Mouse (Mus musculus) megakaryocyte-erythroid progenitor cell, adult 5 weeks (primary cell): ENCODE data around the gene Timm50. TPM values are rescaled to one million over a fixed set of nuclear protein-coding genes. Genes with fewer than 3 reads are reported as not detected.

Experiments
- polyA plus RNA-seq: library from polyadenylated mRNA; stranded (reverse); fragments of >175 nt; gene quantifications from 2 replicates; pipeline ENCODE4 v1.2.3, GENCODE M21; 2012

Gene Timm50
- polyA plus RNA-seq, result 165 and 203 TPM in 2 replicates

DNA sequence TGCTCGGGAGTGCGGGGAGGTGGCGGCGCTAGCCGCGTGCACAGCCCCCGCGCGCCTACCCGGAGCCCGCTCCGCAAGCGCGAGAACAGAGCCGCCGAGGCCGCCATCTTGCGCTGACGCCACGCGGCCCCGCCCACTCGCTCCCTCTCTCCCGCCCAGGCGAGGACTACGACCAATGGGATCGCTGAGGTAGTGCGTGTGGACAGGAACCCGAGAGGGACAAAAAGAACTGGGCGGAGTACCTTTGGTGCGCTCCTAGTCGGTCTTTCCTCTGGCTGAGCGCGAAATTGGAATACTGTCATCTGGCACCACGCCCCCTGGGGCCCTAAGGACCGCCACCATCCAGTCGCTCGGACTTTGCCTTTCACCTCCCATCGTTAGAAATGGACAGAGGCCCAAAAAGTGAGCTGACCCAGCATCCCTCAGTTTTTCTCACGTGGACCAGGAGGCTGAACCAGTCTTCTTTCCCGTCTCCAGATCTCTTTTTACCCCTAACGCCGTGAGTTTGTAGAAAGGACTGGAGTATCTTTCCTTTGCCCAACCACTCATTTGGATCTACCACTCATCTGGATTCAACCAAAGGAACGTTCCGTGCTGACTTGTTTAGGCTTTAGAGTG, at the start of gene Timm50:
TSS of gene Timm50 (minus strand) at position 147 of the 618 bp plus-strand sequence.

DNA sequence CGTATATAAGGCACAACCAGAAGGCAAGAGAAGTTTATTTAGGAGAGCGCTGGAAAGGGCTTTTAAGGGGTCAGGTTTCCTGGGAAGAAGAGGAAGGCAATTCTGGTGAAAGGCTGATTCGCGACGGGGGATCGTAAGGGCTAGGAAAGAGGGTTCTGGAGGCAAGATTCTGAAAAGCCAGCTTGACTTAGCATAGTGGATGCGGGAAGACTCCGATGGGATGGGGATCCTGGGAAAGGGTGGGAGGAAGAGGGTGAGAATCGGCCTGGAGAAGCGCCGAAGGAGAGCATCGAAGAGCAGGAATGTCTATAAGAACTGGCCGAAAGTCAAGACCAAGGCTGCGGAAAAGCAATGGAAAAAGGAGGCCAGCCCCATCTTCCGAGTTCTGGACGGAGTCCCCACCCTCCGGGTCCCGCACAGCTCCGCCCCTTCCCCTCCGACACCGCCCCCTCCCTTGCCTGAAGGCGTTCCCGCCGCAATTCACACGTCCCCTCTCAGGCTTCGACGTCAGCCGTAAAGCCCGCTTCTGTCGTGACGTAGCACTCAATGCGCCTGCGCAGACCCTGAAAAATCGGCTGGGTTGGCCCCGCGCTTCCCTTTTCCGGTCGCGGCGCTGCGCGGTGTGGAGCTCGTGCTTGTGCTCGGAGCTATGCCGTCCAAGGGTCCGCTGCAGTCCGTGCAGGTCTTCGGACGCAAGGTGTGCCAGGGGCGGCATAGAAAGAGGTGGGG, 38.4 kb upstream of the Timm50 start, which contains the start of gene Rps16:
TSS of gene Rps16 (plus strand) at position 498 of the 729 bp plus-strand sequence.

GRCm38 (mm10) chr7:28338108-28338998, 26.5 kb upstream of the Timm50 start, which contains the start of gene Supt5:
Supt5 (minus strand) TSS chr7:28338746.

GRCm38 (mm10) chr7:28301616-28302433, 10.0 kb downstream of the Timm50 start, which contains the start of gene Dll3:
Dll3 (minus strand) TSS chr7:28302238.

GRCm38 (mm10) chr7:28290638-28291590, 21.0 kb downstream of the Timm50 start, which contains the start of gene Selenov:
Selenov (minus strand) TSS chr7:28291186.

DNA sequence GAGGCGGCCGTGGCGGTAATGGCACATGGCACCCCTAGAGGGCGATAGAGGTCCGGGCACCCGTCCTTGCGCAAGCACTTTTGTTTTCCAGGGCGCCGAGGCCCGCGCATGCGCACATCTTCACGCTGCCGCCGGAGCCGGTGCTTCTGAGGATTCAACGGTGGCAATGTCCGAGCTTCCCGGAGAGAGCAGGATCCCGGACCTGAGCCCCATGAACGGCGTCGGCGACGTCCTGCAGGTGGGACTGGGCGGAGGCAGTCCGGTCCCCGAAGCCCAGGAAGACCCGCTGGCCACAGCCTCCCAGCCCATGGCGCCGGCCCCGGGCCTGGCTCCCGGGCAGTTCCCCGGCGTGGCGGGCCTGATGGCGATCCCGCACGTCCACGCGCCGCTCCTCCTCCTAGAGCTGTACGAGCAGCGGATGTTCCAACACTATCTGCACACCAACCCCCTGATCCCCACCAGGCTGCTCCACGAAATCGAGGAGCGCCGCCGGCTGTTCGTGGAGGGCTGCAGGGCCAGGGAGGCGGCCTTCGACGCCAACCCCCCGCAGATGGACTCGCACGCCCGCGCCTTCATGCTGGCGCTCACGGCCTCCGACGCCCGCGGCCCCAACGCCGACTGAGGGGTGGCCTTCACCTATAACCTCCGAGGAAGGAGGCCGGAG, 34.1 kb downstream of the Timm50 start, which contains the start of gene Eid2b:
TSS of gene Eid2b (plus strand) at position 125 of the 664 bp plus-strand sequence.

DNA sequence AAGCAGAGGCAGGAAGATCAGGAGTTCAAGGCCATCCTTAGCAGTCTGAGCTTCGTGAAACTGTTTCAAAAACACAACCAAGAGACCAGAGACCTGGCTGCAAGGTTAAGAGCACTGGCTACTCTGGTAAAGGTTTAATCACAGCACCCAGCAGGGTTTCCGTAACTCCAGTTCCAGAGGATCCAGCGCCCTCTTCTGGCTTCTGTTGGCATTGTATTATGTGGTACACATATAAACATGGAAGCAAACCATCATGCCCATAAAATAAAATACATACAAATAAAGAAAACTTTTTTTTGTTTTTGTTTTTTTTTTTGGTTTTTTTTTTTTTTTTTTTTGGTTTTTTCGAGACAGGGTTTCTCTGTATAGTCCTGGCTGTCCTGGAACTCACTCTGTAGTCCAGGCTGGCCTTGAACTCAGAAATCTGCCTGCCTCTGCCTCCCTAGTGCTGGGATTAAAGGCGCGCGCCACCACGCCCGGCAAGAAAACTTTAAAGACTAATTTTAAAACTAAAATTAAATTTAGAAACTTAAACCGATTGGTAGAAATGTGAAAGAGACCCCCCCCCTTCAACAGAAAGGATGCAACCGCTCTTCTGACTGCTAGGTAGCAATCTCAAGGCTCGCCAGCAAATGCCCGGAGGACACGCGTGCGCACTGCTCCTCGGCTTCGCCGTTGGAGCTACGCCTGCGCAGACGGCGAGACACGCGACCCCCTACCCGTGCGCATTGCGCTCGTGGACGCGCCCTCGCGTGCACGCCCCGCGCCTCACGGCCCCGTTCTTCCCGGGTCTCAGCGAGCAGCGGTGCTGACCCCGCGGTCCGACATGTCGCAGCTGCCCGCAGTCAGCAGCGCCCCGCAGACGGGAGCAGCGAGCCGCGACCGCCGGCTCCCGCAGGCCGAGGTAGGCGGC, 44.5 kb downstream of the Timm50 start, which contains the start of gene Eid2:
TSS of gene Eid2 (plus strand) at position 753 of the 913 bp plus-strand sequence.

Other genes with a start within 250 kb of the Timm50 start
- gene Fcgbp, start 240.8 kb downstream of the Timm50 start, polyA plus RNA-seq, result not detected in 2 replicates
- not detected in 2 replicates for gene 9530053A07Rik, start 182.6 kb downstream of the Timm50 start, polyA plus RNA-seq
- gene Fbl, start 142.4 kb downstream of the Timm50 start, polyA plus RNA-seq, result 516 and 763 TPM in 2 replicates
- 57.5 and 63.7 TPM in 2 replicates for gene Dyrk1b, start 132.6 kb downstream of the Timm50 start, polyA plus RNA-seq
- gene Eid2, start 44.2 kb downstream of the Timm50 start, polyA plus RNA-seq, result 6.3 and 9.5 TPM in 2 replicates
- gene Eid2b, start 34.3 kb downstream of the Timm50 start, polyA plus RNA-seq, result 9.4 and 10.6 TPM in 2 replicates
- gene Selenov, start 20.9 kb downstream of the Timm50 start, polyA plus RNA-seq, result 0.05 TPM in 1 of 2 replicates, not detected in the other
- 0.34 TPM in 1 of 2 replicates, not detected in the other for gene Dll3, start 9.8 kb downstream of the Timm50 start, polyA plus RNA-seq
- 128 and 162 TPM in 2 replicates for gene Supt5, start 26.7 kb upstream of the Timm50 start, polyA plus RNA-seq
- gene Rps16, start 38.6 kb upstream of the Timm50 start, polyA plus RNA-seq, result 2,959 and 3,332 TPM in 2 replicates
- gene Plekhg2, start 60.5 kb upstream of the Timm50 start, polyA plus RNA-seq, result 17.3 and 19.4 TPM in 2 replicates
- gene Zfp36, start 68.2 kb upstream of the Timm50 start, polyA plus RNA-seq, result 540 and 1,040 TPM in 2 replicates
- gene Med29, start 80.6 kb upstream of the Timm50 start, polyA plus RNA-seq, result 13.3 and 17.5 TPM in 2 replicates
- gene Paf1, start 80.9 kb upstream of the Timm50 start, polyA plus RNA-seq, result 125 and 193 TPM in 2 replicates
- 34.0 and 38.0 TPM in 2 replicates for gene Gmfg, start 125.4 kb upstream of the Timm50 start, polyA plus RNA-seq
- gene Lrfn1, start 139.9 kb upstream of the Timm50 start, polyA plus RNA-seq, result 12.6 and 15.9 TPM in 2 replicates
- gene Ifnl2, start 198.4 kb upstream of the Timm50 start, polyA plus RNA-seq, result not detected in 2 replicates
- not detected in 2 replicates for gene Ifnl3, start 210.8 kb upstream of the Timm50 start, polyA plus RNA-seq
- not detected in 2 replicates for gene Sycn, start 228.8 kb upstream of the Timm50 start, polyA plus RNA-seq
- gene Nccrp1, start 235.2 kb upstream of the Timm50 start, polyA plus RNA-seq, result 5.8 and 5.9 TPM in 2 replicates